Mouse (Mus musculus): ENCODE measurements around the gene Rpl37. TPM values are rescaled to one million over a fixed set of nuclear protein-coding genes. Genes with fewer than 3 reads are reported as not detected.

The Rpl37 gene
- polyA plus RNA-seq, 2 experiments from 2014 or later: 1,603 to 2,725 TPM

GRCm38 (mm10) chr15:5155093-5155492 lies 38.6 kb downstream of the Rpl37 start:
- ATAC-seq: no peak

- no peak for ATAC-seq
Measured at GRCm38 (mm10) chr15:5156355-5156754, 39.9 kb downstream of the Rpl37 start.

- ATAC-seq: no peak
Measured at GRCm38 (mm10) chr15:5157386-5157785, 40.9 kb downstream of the Rpl37 start.

GRCm38 (mm10) chr15:5158827-5159226 lies 42.4 kb downstream of the Rpl37 start:
- ATAC-seq: no peak

- no peak for ATAC-seq
Measured at GRCm38 (mm10) chr15:5165121-5165773, 48.8 kb downstream of the Rpl37 start.

Other genes with a start within 250 kb of the Rpl37 start
- not detected for gene Mroh2b, start 217.9 kb upstream of the Rpl37 start, polyA plus RNA-seq (2017; shearing (Covaris generic))
- gene C7, start 52.9 kb upstream of the Rpl37 start, polyA plus RNA-seq (2017; shearing (Covaris generic)): not detected
- gene Card6, start 8.1 kb upstream of the Rpl37 start, polyA plus RNA-seq (2017; shearing (Covaris generic)): 10 to 100 TPM; 47.4 to 53.6 TPM
- 10 to 100 TPM; 19.5 to 20.4 TPM for gene Prkaa1, start 27.2 kb downstream of the Rpl37 start, polyA plus RNA-seq (2017; shearing (Covaris generic))
- gene Ttc33, start 68.9 kb downstream of the Rpl37 start, polyA plus RNA-seq (2017; shearing (Covaris generic)): 10 to 100 TPM; 59.2 to 71.1 TPM
- 10 to 100 TPM; 23.6 to 26.3 TPM for gene Ptger4, start 127.5 kb downstream of the Rpl37 start, polyA plus RNA-seq (2017; shearing (Covaris generic))